Mouse (Mus musculus) MEL (cell line): ENCODE measurements around the gene Inpp4a.

Source experiments
- EP300 ChIP-seq, 2 experiments: IDR thresholded peaks; 2 replicates each; pipeline ENCODE4 v1.6.1; 2011; ENCODE audit warnings: improper control_type of control experiment in 2 of 2, low read length in 2 of 2, low read depth in 1 of 2, mild to moderate bottlenecking in 1 of 2
- POLR2A ChIP-seq, 2 experiments: IDR thresholded peaks; 2 replicates each; pipeline ENCODE4 v1.6.1; 2011 to 2012; ENCODE audit warnings: low read length in 2 of 2, mild to moderate bottlenecking in 2 of 2, control low read depth in 1 of 2, improper control_type of control experiment in 1 of 2, low read depth in 1 of 2, moderate library complexity in 1 of 2; ENCODE audit not compliant: control insufficient read depth in 1 of 2, insufficient read depth in 1 of 2, poor library complexity in 1 of 2
- TBP ChIP-seq: IDR thresholded peaks from 2 replicates; pipeline ENCODE4 v1.8.0; 2011; ENCODE audit warnings: low read depth, low read length, improper control_type of control experiment

GRCm38 (mm10) chr1:37384304-37384703, 84.6 kb downstream of the Inpp4a start:
- TF ChIP-seq TBP (no peak), POLR2A (IDR thresholded peaks at IDR 0.05; ENCODE audit: control insufficient read depth in 1 of 2, insufficient read depth in 1 of 2, low read depth in 1 of 2, low read length in 2 of 2, poor library complexity in 1 of 2) (no peak), EP300 (IDR thresholded peaks at IDR 0.05; ENCODE audit: low read depth in 1 of 2, low read length in 2 of 2) (no peak)
